Mouse (Mus musculus) myocyte (in vitro differentiated cells): Measurements from ENCODE around the gene Coa4.

Source experiments
- CEBPB ChIP-seq: IDR thresholded peaks from 2 replicates; pipeline ENCODE4 v1.6.1; 2011; ENCODE audit warnings: mild to moderate bottlenecking, moderate library complexity; ENCODE audit not compliant: poor library complexity, insufficient read depth, severe bottlenecking
- E2F4 ChIP-seq: IDR thresholded peaks from one replicate; pipeline ENCODE4 v1.6.1; 2011; ENCODE audit warnings: mild to moderate bottlenecking, control low read depth, moderate library complexity; ENCODE audit not compliant: insufficient read depth
- MAX ChIP-seq: IDR thresholded peaks from one replicate; pipeline ENCODE4 v1.6.1; 2011; ENCODE audit warnings: low read depth, mild to moderate bottlenecking, control low read depth
- MYOD1 ChIP-seq, 3 experiments: IDR thresholded peaks; one replicate each; pipeline ENCODE4 v1.6.1; 2011; ENCODE audit warnings: control low read depth in 2 of 3, low read depth in 2 of 3, mild to moderate bottlenecking in 2 of 3, moderate library complexity in 1 of 3; ENCODE audit not compliant: insufficient read length in 2 of 3, control insufficient read depth in 1 of 3
- MYOG ChIP-seq, 3 experiments: IDR thresholded peaks; one replicate each; pipeline ENCODE4 v1.6.1; 2011; ENCODE audit warnings: control low read depth in 2 of 3, low read depth in 2 of 3, mild to moderate bottlenecking in 2 of 3; ENCODE audit not compliant: insufficient read length in 2 of 3, control insufficient read depth in 1 of 3, insufficient read depth in 1 of 3
- POLR2A ChIP-seq: IDR thresholded peaks from one replicate; pipeline ENCODE4 v1.6.1; 2011; ENCODE audit warnings: low read depth, mild to moderate bottlenecking, control low read depth, moderate library complexity; ENCODE audit not compliant: insufficient read length
- POLR2AphosphoS2 ChIP-seq: IDR thresholded peaks from one replicate; pipeline ENCODE4 v1.6.1; 2011; ENCODE audit warnings: low read depth, control low read depth; ENCODE audit not compliant: insufficient read length
- REST ChIP-seq: IDR thresholded peaks from one replicate; pipeline ENCODE4 v1.6.1; 2011; ENCODE audit warnings: mild to moderate bottlenecking, control low read depth, moderate library complexity; ENCODE audit not compliant: insufficient read depth, insufficient read length
- TCF12 ChIP-seq: IDR thresholded peaks from one replicate; pipeline ENCODE4 v1.6.1; 2011; ENCODE audit warnings: mild to moderate bottlenecking, control low read depth; ENCODE audit not compliant: poor library complexity, insufficient read depth, severe bottlenecking
- TCF3 ChIP-seq: IDR thresholded peaks from one replicate; pipeline ENCODE4 v1.6.1; 2011; ENCODE audit warnings: low read depth, control low read depth; ENCODE audit not compliant: insufficient read length
- USF1 ChIP-seq: IDR thresholded peaks from one replicate; pipeline ENCODE4 v1.6.1; 2011; ENCODE audit warnings: low read depth, mild to moderate bottlenecking, control low read depth, moderate library complexity

- TF ChIP-seq POLR2A = no peak
- TF ChIP-seq CEBPB = no peak
- TF ChIP-seq REST = no peak
- TF ChIP-seq MYOG (IDR thresholded peaks at IDR 0.05; ENCODE audit: control insufficient read depth in 1 of 3, insufficient read depth in 1 of 3, insufficient read length in 2 of 3, low read depth in 2 of 3) = no peak
- TF ChIP-seq MYOD1 (IDR thresholded peaks at IDR 0.05; ENCODE audit: control insufficient read depth in 1 of 3, insufficient read length in 2 of 3, low read depth in 2 of 3) = no peak
- TF ChIP-seq POLR2AphosphoS2 = no peak
- no peak for TF ChIP-seq MAX
- no peak for TF ChIP-seq E2F4
- TF ChIP-seq USF1 = no peak
- TF ChIP-seq TCF12 = no peak
- TF ChIP-seq TCF3 = no peak
These were observed 12.9 kb downstream of the Coa4 start for GRCm38 (mm10) chr7:100549796-100550195.
